Mouse (Mus musculus): Measurements from ENCODE around the gene Pphln1. TPM values are rescaled to one million over a fixed set of nuclear protein-coding genes. Genes with fewer than 3 reads are reported as not detected.

The Pphln1 gene
- polyA plus RNA-seq, 1 experiment from 2014 or later = 48.3 TPM

GRCm38 (mm10) chr15:93530703-93531032 lies 132.5 kb downstream of the Pphln1 start:
- peaks cover 26% of the 10 kb centered on the region for H3K4me1 ChIP-seq (replicated peaks)
- ATAC-seq (ENCODE audit: low FRiP score) = no peak
- 73% methylated on average over 3 of the region's 3 CpGs for WGBS
- no peak overlapping the region for H3K9ac ChIP-seq
- H3K36me3 ChIP-seq = no peaks in the 10 kb centered on the region
- no peak overlapping the region; the same call in 1 of the 2 replicates for H3K27ac ChIP-seq
- no peaks in the 10 kb centered on the region for H3K27me3 ChIP-seq
- H3K9me3 ChIP-seq = no peaks in the 10 kb centered on the region
- no peak overlapping the region for H3K4me2 ChIP-seq
- no peak overlapping the region for H3K4me3 ChIP-seq

- no peaks in the 10 kb centered on the region for H3K9me3 ChIP-seq
- H3K36me3 ChIP-seq = no peaks in the 10 kb centered on the region
- H3K4me2 ChIP-seq = no peak overlapping the region
- 73% methylated on average over 4 of the region's 4 CpGs for WGBS
- ATAC-seq (ENCODE audit: low FRiP score) = no peak
- no peak overlapping the region for H3K27ac ChIP-seq
- no peaks in the 10 kb centered on the region for H3K27me3 ChIP-seq
- H3K4me1 ChIP-seq (replicated peaks) = 0 out of 2 replicates have a peak, but pooled peaks cover 10% of the 10 kb centered on the region
- H3K9ac ChIP-seq = no peak overlapping the region
- no peak overlapping the region for H3K4me3 ChIP-seq
These were observed 138.0 kb downstream of the Pphln1 start for GRCm38 (mm10) chr15:93536191-93536590.

- H3K9me3 ChIP-seq = no peaks in the 10 kb centered on the region
- H3K4me2 ChIP-seq = no peak overlapping the region
- H3K27ac ChIP-seq = no peak overlapping the region
- H3K36me3 ChIP-seq = no peaks in the 10 kb centered on the region
- H3K4me1 ChIP-seq (replicated peaks) = 0 out of 2 replicates have a peak, but pooled peaks cover 6% of the 10 kb centered on the region
- no peaks in the 10 kb centered on the region for H3K27me3 ChIP-seq
- H3K9ac ChIP-seq = no peak overlapping the region
- H3K4me3 ChIP-seq = no peak overlapping the region
- 79% methylated on average over 7 of the region's 7 CpGs for WGBS
- no peak for ATAC-seq (ENCODE audit: low FRiP score)
These were observed 139.6 kb downstream of the Pphln1 start for GRCm38 (mm10) chr15:93537745-93538144.

GRCm38 (mm10) chr15:93538551-93539205 lies 140.5 kb downstream of the Pphln1 start:
- Histone ChIP-seq H3K4me1 (replicated peaks) (0 out of 2 replicates have a peak, but pooled peaks cover 6% of the 10 kb centered on the region), H3K36me3 (no peaks in the 10 kb centered on the region), H3K27ac (no peak overlapping the region), H3K9ac (no peak overlapping the region), H3K4me2 (no peak overlapping the region), H3K4me3 (no peak overlapping the region), H3K9me3 (no peaks in the 10 kb centered on the region), H3K27me3 (no peaks in the 10 kb centered on the region)
- 84% methylated on average over 21 of the region's 21 CpGs for WGBS
- ATAC-seq (ENCODE audit: low FRiP score) = no peak

- WGBS = 69% methylated on average over 3 of the region's 3 CpGs
- H3K27me3 ChIP-seq = no peaks in the 10 kb centered on the region
These were observed 141.3 kb downstream of the Pphln1 start for GRCm38 (mm10) chr15:93539415-93539814.

More at GRCm38 (mm10) chr15:93539415-93539814, 141.3 kb downstream of the Pphln1 start:
- H3K27ac ChIP-seq = no peak overlapping the region
- no peaks in the 10 kb centered on the region for H3K9me3 ChIP-seq
- no peak overlapping the region for H3K4me2 ChIP-seq
- no peak overlapping the region for H3K9ac ChIP-seq
- ATAC-seq (ENCODE audit: low FRiP score) = no peak
- no peaks in the 10 kb centered on the region for H3K36me3 ChIP-seq
- no peak overlapping the region for H3K4me3 ChIP-seq
- 0 out of 2 replicates have a peak, but pooled peaks cover 5% of the 10 kb centered on the region for H3K4me1 ChIP-seq (replicated peaks)

Other genes starting within 250 kb of the Pphln1 start
- gene Gxylt1, start 123.2 kb upstream of the Pphln1 start, polyA plus RNA-seq (2015; fragmentation: Nextera tagmentation; extraction: Ambion mirVana) = 7.8 and 8.7 TPM in 2 replicates
- gene Yaf2, start 61.4 kb upstream of the Pphln1 start, polyA plus RNA-seq (2015; fragmentation: Nextera tagmentation; extraction: Ambion mirVana) = 109 and 110 TPM in 2 replicates
- 179 and 185 TPM in 2 replicates for gene Zcrb1, start within 50 bp of the Pphln1 start, polyA plus RNA-seq (2015; fragmentation: Nextera tagmentation; extraction: Ambion mirVana)
- gene Prickle1, start 197.5 kb downstream of the Pphln1 start, polyA plus RNA-seq (2015; fragmentation: Nextera tagmentation; extraction: Ambion mirVana) = 14.9 and 15.9 TPM in 2 replicates